Mouse (Mus musculus): ENCODE measurements around the gene Hoxa11.

DNA sequence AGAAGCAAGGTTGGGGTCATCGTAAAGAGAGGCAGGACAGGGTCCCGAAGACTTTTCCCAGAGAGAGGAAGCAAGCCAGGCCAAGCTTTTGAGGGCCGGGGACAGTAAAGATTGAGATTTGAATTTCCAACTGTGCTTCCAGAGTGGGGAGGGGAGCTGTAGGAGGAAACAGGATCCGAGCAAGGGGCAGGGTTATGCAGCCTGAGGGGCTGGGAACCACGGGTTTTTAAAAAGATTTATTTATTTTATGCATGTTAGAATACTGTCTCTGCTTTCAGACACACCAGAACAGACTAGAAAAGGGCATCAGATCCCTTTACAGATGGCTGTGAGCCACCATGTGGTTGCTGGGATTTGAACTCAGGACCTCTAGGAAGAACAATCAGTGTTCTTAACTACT is 31.3 kb upstream of the Hoxa11 start:
- TF ChIP-seq GATA1 (IDR thresholded peaks at IDR 0.05; ENCODE audit: low read length) (no peak), TAL1 (IDR thresholded peaks at IDR 0.05; ENCODE audit: low read length) (no peak)
